Mouse (Mus musculus) B cell, adult 62 days (primary cell): ENCODE measurements around the gene G6pdx. TPM values are rescaled to one million over a fixed set of nuclear protein-coding genes. Genes with fewer than 3 reads are reported as not detected.

Source experiments
- total RNA-seq: library from RNA; stranded (reverse); gene quantifications from 4 replicates; pipeline ENCODE4 v1.2.4, GENCODE M21; 2023

Gene G6pdx
- total RNA-seq: 25.4 to 35.0 TPM (median 28.8 TPM) in 4 replicates

GRCm38 (mm10) chrX:74428826-74429276, at the start of gene G6pdx:
TSS of gene G6pdx (minus strand) at chrX:74429194.

GRCm38 (mm10) chrX:74392535-74393443, 36.2 kb downstream of the G6pdx start, which contains the start of the genes Fam3a and Ikbkg:
TSS of gene Fam3a (minus strand) at chrX:74393272.
TSS of gene Ikbkg (plus strand) at chrX:74393290.

GRCm38 (mm10) chrX:74372888-74373549, 56.0 kb downstream of the G6pdx start, which contains the start of the genes Ubl4a and Slc10a3:
TSS of gene Ubl4a (minus strand) at chrX:74373218.
TSS of gene Slc10a3 (minus strand) at chrX:74373349.

Other genes with a start within 250 kb of the G6pdx start
- 466 to 487 TPM (median 482 TPM) in 4 replicates for gene Flna, start 179.4 kb downstream of the G6pdx start, total RNA-seq
- gene Emd, start 174.5 kb downstream of the G6pdx start, total RNA-seq: 99.6 to 104 TPM (median 101 TPM) in 4 replicates
- 724 to 805 TPM (median 783 TPM) in 4 replicates for gene Rpl10, start 158.4 kb downstream of the G6pdx start, total RNA-seq
- 105 to 117 TPM (median 111 TPM) in 4 replicates for gene Taz, start 147.3 kb downstream of the G6pdx start, total RNA-seq
- gene Dnase1l1, start 146.9 kb downstream of the G6pdx start, total RNA-seq: 12.4 to 17.5 TPM (median 14.7 TPM) in 4 replicates
- 175 to 185 TPM (median 177 TPM) in 4 replicates for gene Atp6ap1, start 132.1 kb downstream of the G6pdx start, total RNA-seq
- gene Gdi1, start 124.2 kb downstream of the G6pdx start, total RNA-seq: 279 to 321 TPM (median 292 TPM) in 4 replicates
- gene Fam50a, start 116.2 kb downstream of the G6pdx start, total RNA-seq: 114 to 127 TPM (median 121 TPM) in 4 replicates
- gene Plxna3, start 100.1 kb downstream of the G6pdx start, total RNA-seq: 11.2 to 16.7 TPM (median 13.9 TPM) in 4 replicates
- 24.2 to 28.3 TPM (median 26.3 TPM) in 4 replicates for gene Lage3, start 75.6 kb downstream of the G6pdx start, total RNA-seq
- gene Ubl4a, start 56.0 kb downstream of the G6pdx start, total RNA-seq: 28.4 to 32.0 TPM (median 29.2 TPM) in 4 replicates
- gene Slc10a3, start 55.8 kb downstream of the G6pdx start, total RNA-seq: 19.4 to 23.8 TPM (median 20.6 TPM) in 4 replicates
- 17.2 to 25.1 TPM (median 20.4 TPM) in 4 replicates for gene Fam3a, start 35.9 kb downstream of the G6pdx start, total RNA-seq
- 47.5 to 53.2 TPM (median 49.5 TPM) in 4 replicates for gene Ikbkg, start 35.9 kb downstream of the G6pdx start, total RNA-seq
- gene Gm6880, start 52.2 kb upstream of the G6pdx start, total RNA-seq: not detected in 4 replicates
- not detected in 4 replicates for gene Olfr1326-ps1, start 145.7 kb upstream of the G6pdx start, total RNA-seq
- gene Olfr1325, start 163.5 kb upstream of the G6pdx start, total RNA-seq: not detected in 4 replicates
- not detected in 4 replicates for gene Gm5640, start 216.4 kb upstream of the G6pdx start, total RNA-seq